9 mouse cellular contexts compared by ENCODE assay signal in genomic region chr8:109970323-109970722, GRCm38 (mm10). TPM values are rescaled to one million over a fixed set of nuclear protein-coding genes. Genes with fewer than 3 reads are reported as not detected.
DNase-seq lines count a peak whose midpoint lies in the region; ATAC-seq and TF ChIP-seq lines count a peak whose summit lies in the region.
"Had no signal": no experiment of that assay in that cellular context is flagged by ENCODE, and none has a peak within 500 bp of the region (broad histone marks: within the 10 kb centered on the region; RNA-seq: fewer than 3 reads in every experiment).

No protein-coding gene starts in this region.

- H3K9me3 ChIP-seq in midbrain, embryonic 16.5 days (replicated peaks; ENCODE audit: control insufficient read depth, low read length, poor library complexity, severe bottlenecking), result no peaks in the 10 kb centered on the region
- peaks cover under 1% of the 10 kb centered on the region; the same call in 1 of the 2 replicates for H3K9me3 ChIP-seq in forebrain, embryonic 16.5 days (ENCODE audit: control insufficient read depth, low read length)

- no peak overlapping the region for H3K4me3 ChIP-seq in midbrain, embryonic 16.5 days (ENCODE audit: low read depth, low read length)
- no peak overlapping the region for H3K4me3 ChIP-seq in forebrain, embryonic 16.5 days (replicated peaks; ENCODE audit: low read length)
- H3K4me3 ChIP-seq: midbrain, embryonic 12.5 days had no signal

- TF ChIP-seq CTCF in brain, embryonic 14.5 days (IDR thresholded peaks at IDR 0.05; ENCODE audit: borderline replicate concordance, extremely low read depth, insufficient read depth, insufficient read length), result peak; percentile 52

- no peaks in the 10 kb centered on the region for H3K36me3 ChIP-seq in midbrain, embryonic 16.5 days (ENCODE audit: control insufficient read depth, insufficient read depth, low read length)
- no peaks in the 10 kb centered on the region for H3K36me3 ChIP-seq in forebrain, embryonic 16.5 days (ENCODE audit: control insufficient read depth, insufficient read depth)
- H3K36me3 ChIP-seq: midbrain, embryonic 12.5 days had no signal

- H3K4me2 ChIP-seq in midbrain, embryonic 16.5 days (ENCODE audit: low read length), result no peak overlapping the region
- no peak overlapping the region for H3K4me2 ChIP-seq in forebrain, embryonic 16.5 days (ENCODE audit: low read length)
- H3K4me2 ChIP-seq: midbrain, embryonic 12.5 days had no signal

- WGBS in midbrain, embryonic 16.5 days, result 6% methylated on average over 9 of the region's 9 CpGs
- 11% methylated on average over 9 of the region's 9 CpGs for WGBS in forebrain, embryonic 16.5 days

- intact Hi-C loops in left cerebral cortex, postnatal 14 days (cut with DNase I), result loop anchor here (1.0 kb wide), 1 partner anchor 101 kb away; no protein-coding TSS in a partner anchor

- no peak overlapping the region for H3K9ac ChIP-seq in midbrain, embryonic 16.5 days (ENCODE audit: low read depth, low read length)
- no peak overlapping the region for H3K9ac ChIP-seq in forebrain, embryonic 16.5 days (replicated peaks; ENCODE audit: low read depth, low read length)
- H3K9ac ChIP-seq: midbrain, embryonic 12.5 days had no signal

- H3K4me1 ChIP-seq in midbrain, embryonic 16.5 days (ENCODE audit: control insufficient read depth, insufficient read depth, low read length), result no peaks in the 10 kb centered on the region
- no peaks in the 10 kb centered on the region for H3K4me1 ChIP-seq in forebrain, embryonic 16.5 days (replicated peaks; ENCODE audit: control insufficient read depth, insufficient read depth, low read length)
- H3K4me1 ChIP-seq: midbrain, embryonic 12.5 days had no signal

- DNase-seq in cerebellum, adult 11-12 months, result no peak
- peak; percentile 35 to 59 for DNase-seq in left cerebral cortex, postnatal 14 days (ENCODE audit: low spot score in 2 of 2)
- DNase-seq in left cerebral cortex, adult 8-10 months (ENCODE audit: low spot score in 2 of 2), result no peak
- peak; percentile 87 for DNase-seq in brain, embryonic 14.5 days (ENCODE audit: low read depth)
- no peak for DNase-seq in thymus, postnatal 36 days

- H3K27ac ChIP-seq in midbrain, embryonic 16.5 days (ENCODE audit: low read length), result no peak overlapping the region
- no peak overlapping the region for H3K27ac ChIP-seq in forebrain, embryonic 16.5 days (ENCODE audit: low read length)
- H3K27ac ChIP-seq: midbrain, embryonic 12.5 days had no signal

- H3K27me3 ChIP-seq in midbrain, embryonic 16.5 days (ENCODE audit: control insufficient read depth, insufficient read depth, low read depth, low read length), result peaks cover 4% of the 10 kb centered on the region; the same call in 1 of the 2 replicates
- peaks cover 5% of the 10 kb centered on the region; the same call in 1 of the 2 replicates for H3K27me3 ChIP-seq in forebrain, embryonic 16.5 days (replicated peaks; ENCODE audit: control insufficient read depth, insufficient read depth, low read length)

- no peak for TF ChIP-seq POLR2A in brain, embryonic 14.5 days (IDR thresholded peaks at IDR 0.05; ENCODE audit: borderline replicate concordance, extremely low read depth, insufficient read depth, insufficient read length, poor library complexity, severe bottlenecking)

- ATAC-seq in cerebellum, adult (ENCODE audit: insufficient number of reproducible peaks, low FRiP score, low TSS enrichment), result peak; percentile 75
- 0 out of 2 replicates have a peak, but pooled peaks have one; percentile 51 for ATAC-seq in midbrain, embryonic 16.5 days
- ATAC-seq in forebrain, embryonic 16.5 days, result no peak

RNA-seq across cellular contexts. Expression of gene Marveld3, which starts 8.3 kb away (rescaled TPM):
- total RNA-seq in left cerebral cortex, postnatal 14 days (2021), result under 1 TPM in 1 of 2 experiments, not detected in 1; 0.17 TPM
- total RNA-seq in left cerebral cortex, adult 8-10 months (2022), result under 1 TPM; 0.49 to 0.78 (median 0.68) TPM
- polyA plus RNA-seq in brain, embryonic 14.5 days (2012; rRNA removed), result 0.77 and 0.79 TPM in 2 replicates
- polyA plus RNA-seq in midbrain, embryonic 16.5 days (2015; fragmentation: Nextera tagmentation; extraction: Ambion mirVana), result 2.2 and 2.4 TPM in 2 replicates
- polyA plus RNA-seq in forebrain, embryonic 16.5 days (2015; fragmentation: Nextera tagmentation; extraction: Ambion mirVana), result 1.1 and 2.4 TPM in 2 replicates

RNA-seq across cellular contexts. Expression of gene Tat, which starts 19.9 kb away (rescaled TPM):
- not detected for total RNA-seq in left cerebral cortex, postnatal 14 days (2021)
- not detected for total RNA-seq in left cerebral cortex, adult 8-10 months (2022)
- 0.05 and 0.08 TPM in 2 replicates for polyA plus RNA-seq in brain, embryonic 14.5 days (2012; rRNA removed)
- not detected in 2 replicates for polyA plus RNA-seq in midbrain, embryonic 16.5 days (2015; fragmentation: Nextera tagmentation; extraction: Ambion mirVana)
- 0.14 TPM in 1 of 2 replicates, not detected in the other for polyA plus RNA-seq in forebrain, embryonic 16.5 days (2015; fragmentation: Nextera tagmentation; extraction: Ambion mirVana)
- polyA plus RNA-seq: midbrain, embryonic 12.5 days had no signal

Comparison
In these comparisons a context has a peak if more than half of its experiments do, and no peak if none do; other contexts are left out.
1. DNase-seq: peak in left cerebral cortex, postnatal 14 days (2 of 2) and brain, embryonic 14.5 days (single experiment); none in cerebellum, adult 11-12 months (single experiment), left cerebral cortex, adult 8-10 months (0 of 2) and thymus, postnatal 36 days (0 of 2).